Mouse (Mus musculus) small intestine, adult 2 months (tissue): Measurements from ENCODE around the gene Zxdc. TPM values are rescaled to one million over a fixed set of nuclear protein-coding genes. Genes with fewer than 3 reads are reported as not detected.

Experiments used
- H3K27ac ChIP-seq: fragments of 200-500 bp; 2 replicates; pipeline ENCODE4 v1.5.1; 2012; ENCODE audit warnings: low read depth, low read length, control low read depth, inconsistent platforms; ENCODE audit not compliant: insufficient read depth
- H3K27me3 ChIP-seq: fragments of 200-500 bp; 2 replicates; pipeline ENCODE4 v1.6.1; 2012; ENCODE audit warnings: mild to moderate bottlenecking, moderate library complexity, low read length, inconsistent platforms; ENCODE audit not compliant: control insufficient read depth, insufficient read depth
- H3K36me3 ChIP-seq: fragments of 200-500 bp; 2 replicates; pipeline ENCODE4 v1.6.1; 2012; ENCODE audit warnings: mild to moderate bottlenecking, low read length, control low read depth, inconsistent platforms; ENCODE audit not compliant: control insufficient read depth, insufficient read depth
- H3K4me1 ChIP-seq: fragments of 200-500 bp; 2 replicates; pipeline ENCODE4 v1.6.1; 2012; ENCODE audit warnings: low read length, inconsistent platforms, mixed read lengths; ENCODE audit not compliant: control insufficient read depth, insufficient read depth, insufficient read length
- H3K4me3 ChIP-seq: fragments of 200-500 bp; 2 replicates; pipeline ENCODE4 v1.5.1; 2012; ENCODE audit warnings: low read depth, mild to moderate bottlenecking, control low read depth, inconsistent platforms, low read length, moderate library complexity
- CTCF ChIP-seq: fragments of 200-500 bp; IDR thresholded peaks from 2 replicates; pipeline ENCODE4 v1.5.1; 2012; ENCODE audit warnings: low read depth, mild to moderate bottlenecking, control low read depth, inconsistent platforms, low read length, moderate library complexity, mixed read lengths; ENCODE audit not compliant: insufficient replicate concordance, insufficient read length; ENCODE audit errors: extremely low read depth
- POLR2A ChIP-seq: fragments of 200-500 bp; IDR thresholded peaks from 2 replicates; pipeline ENCODE4 v1.6.1; 2012; ENCODE audit warnings: low read depth, mild to moderate bottlenecking, control low read depth, inconsistent platforms, low read length, moderate library complexity
- WGBS: fragments of 180-500 bp; shearing (Covaris S2); methylation state at CpG from one replicate; pipeline ENCODE4 v1.1.7; 2018; 5-methylcytosine and 5-hydroxymethylcytosine counted together
- polyA plus RNA-seq: library from polyadenylated mRNA; depleted of rRNA; stranded (reverse); fragments of >200 nt; gene quantifications from 2 replicates; pipeline ENCODE4 v1.2.3, GENCODE M21; 2012

Gene Zxdc
- polyA plus RNA-seq, 1 experiment, result 26.8 TPM

- Histone ChIP-seq H3K27me3 (no peaks in the 10 kb centered on the region), H3K4me1 (peaks cover 12% of the 10 kb centered on the region; the same call in 1 of the 2 replicates), H3K36me3 (peaks cover 45% of the 10 kb centered on the region), H3K4me3 (no peak overlapping the region), H3K27ac (0 out of 2 replicates have a peak overlapping the region, but pooled peaks have one; percentile 24)
- no peak for TF ChIP-seq POLR2A
- TF ChIP-seq CTCF, result no peak
- 31% methylated on average over 4 of the region's 4 CpGs for WGBS
Measured at GRCm38 (mm10) chr6:90374647-90375046, 5.4 kb downstream of the Zxdc start.

- WGBS, result 94% methylated on average over 2 of the region's 2 CpGs
- Histone ChIP-seq H3K4me3 (no peak overlapping the region), H3K27me3 (no peaks in the 10 kb centered on the region), H3K4me1 (peaks cover 8% of the 10 kb centered on the region; the same call in 1 of the 2 replicates), H3K36me3 (peaks cover 61% of the 10 kb centered on the region), H3K27ac (no peak overlapping the region)
- no peak for TF ChIP-seq POLR2A
- no peak for TF ChIP-seq CTCF
Measured at GRCm38 (mm10) chr6:90377708-90378107, 8.4 kb downstream of the Zxdc start.

GRCm38 (mm10) chr6:90381465-90381864, 12.2 kb downstream of the Zxdc start:
- no peak for TF ChIP-seq CTCF
- Histone ChIP-seq H3K36me3 (peaks cover 59% of the 10 kb centered on the region), H3K4me1 (no peaks in the 10 kb centered on the region), H3K4me3 (no peak overlapping the region), H3K27me3 (no peaks in the 10 kb centered on the region), H3K27ac (no peak overlapping the region)
- 93% methylated on average over 2 of the region's 2 CpGs for WGBS

GRCm38 (mm10) chr6:90390629-90391028, 21.3 kb downstream of the Zxdc start:
- Histone ChIP-seq H3K36me3 (peaks cover 30% of the 10 kb centered on the region), H3K4me1 (peaks cover 11% of the 10 kb centered on the region; the same call in 1 of the 2 replicates), H3K27me3 (no peaks in the 10 kb centered on the region), H3K4me3 (no peak overlapping the region), H3K27ac (no peak overlapping the region)
- WGBS, result 80% methylated on average over 4 of the region's 4 CpGs
- TF ChIP-seq POLR2A, result no peak
- no peak for TF ChIP-seq CTCF

- H3K4me3 ChIP-seq, result no peak overlapping the region
- WGBS, result 23% methylated on average over 3 of the region's 3 CpGs
- H3K27me3 ChIP-seq, result no peaks in the 10 kb centered on the region
- H3K27ac ChIP-seq, result peak overlapping the region; percentile 45
- TF ChIP-seq POLR2A, result no peak
- no peak for TF ChIP-seq CTCF
- peaks cover 20% of the 10 kb centered on the region for H3K36me3 ChIP-seq
- peaks cover 16% of the 10 kb centered on the region; the same call in 1 of the 2 replicates for H3K4me1 ChIP-seq
Measured at GRCm38 (mm10) chr6:90393948-90394347, 24.7 kb downstream of the Zxdc start.

- no peak for TF ChIP-seq CTCF
- no peak for TF ChIP-seq POLR2A
Measured at GRCm38 (mm10) chr6:90395751-90396150, 26.5 kb downstream of the Zxdc start.

GRCm38 (mm10) chr6:90397291-90397690, 28.0 kb downstream of the Zxdc start:
- no peak for TF ChIP-seq POLR2A
- no peak for TF ChIP-seq CTCF
- 29% methylated on average over 3 of the region's 3 CpGs for WGBS
- no peak overlapping the region for H3K4me3 ChIP-seq
- H3K36me3 ChIP-seq, result peaks cover 25% of the 10 kb centered on the region
- H3K4me1 ChIP-seq, result peaks cover 16% of the 10 kb centered on the region; the same call in 1 of the 2 replicates
- peak overlapping the region; percentile 16; the same call in 1 of the 2 replicates for H3K27ac ChIP-seq
- no peaks in the 10 kb centered on the region for H3K27me3 ChIP-seq

More at GRCm38 (mm10) chr6:90395751-90396150, 26.5 kb downstream of the Zxdc start:
- Histone ChIP-seq H3K27me3 (no peaks in the 10 kb centered on the region), H3K4me3 (no peak overlapping the region), H3K36me3 (peaks cover 16% of the 10 kb centered on the region), H3K27ac (no peak overlapping the region; the same call in 1 of the 2 replicates), H3K4me1 (peaks cover 16% of the 10 kb centered on the region; the same call in 1 of the 2 replicates)
- WGBS, result 90% methylated on average over 2 of the region's 2 CpGs
